Mouse (Mus musculus) C2C12 (cell line): Measurements from ENCODE around the gene Il17rb. TPM values are rescaled to one million over a fixed set of nuclear protein-coding genes. Genes with fewer than 3 reads are reported as not detected.

Experiments used
- H3K27me3 ChIP-seq: one replicate; pipeline ENCODE4 v1.6.1; 2011; ENCODE audit not compliant: control insufficient read depth, insufficient read depth, insufficient read length
- H3K36me3 ChIP-seq: one replicate; pipeline ENCODE4 v1.6.1; 2011; ENCODE audit not compliant: control insufficient read depth, insufficient read depth
- H3K4me3 ChIP-seq: one replicate; pipeline ENCODE4 v1.5.1; 2011; ENCODE audit warnings: mild to moderate bottlenecking, control low read depth; ENCODE audit not compliant: poor library complexity, insufficient read depth, severe bottlenecking
- H3K79me2 ChIP-seq: one replicate; pipeline ENCODE4 v1.6.1; 2011; ENCODE audit not compliant: control insufficient read depth, insufficient read depth
- H3K79me3 ChIP-seq: one replicate; pipeline ENCODE4 v1.6.1; 2011; ENCODE audit warnings: low read depth, control low read depth
- H3ac ChIP-seq: one replicate; pipeline ENCODE3; 2011; ENCODE audit warnings: low read depth; ENCODE audit not compliant: control insufficient read depth, insufficient read length
- CEBPB ChIP-seq: IDR thresholded peaks from one replicate; pipeline ENCODE4 v1.6.1; 2011; ENCODE audit warnings: low read depth, mild to moderate bottlenecking, control low read depth, moderate library complexity
- CTCF ChIP-seq: IDR thresholded peaks from one replicate; pipeline ENCODE4 v1.5.1; 2011; ENCODE audit not compliant: control insufficient read depth, insufficient read depth, insufficient read length
- FOSL1 ChIP-seq: IDR thresholded peaks from one replicate; pipeline ENCODE4 v1.8.0; 2011; ENCODE audit warnings: mild to moderate bottlenecking, low read length; ENCODE audit not compliant: poor library complexity, insufficient read depth, severe bottlenecking
- MAX ChIP-seq: IDR thresholded peaks from one replicate; pipeline ENCODE4 v1.6.1; 2011; ENCODE audit warnings: mild to moderate bottlenecking, control low read depth
- MYOD1 ChIP-seq: IDR thresholded peaks from one replicate; pipeline ENCODE4 v1.6.1; 2011; ENCODE audit warnings: low read depth; ENCODE audit not compliant: control insufficient read depth, insufficient read length
- MYOG ChIP-seq: IDR thresholded peaks from one replicate; pipeline ENCODE4 v1.6.1; 2011; ENCODE audit not compliant: control insufficient read depth, insufficient read length; ENCODE audit errors: extremely low read depth
- USF1 ChIP-seq: IDR thresholded peaks from one replicate; pipeline ENCODE4 v1.6.1; 2011; ENCODE audit warnings: low read depth, mild to moderate bottlenecking, control low read depth, moderate library complexity
- long read RNA-seq, 2 experiments: library from polyadenylated mRNA; unstranded; transcript quantifications; one replicate each; pipeline ENCODE4 v2.0.0; 2019 to 2020
- polyA plus RNA-seq: library from polyadenylated mRNA; unstranded; fragments of >200 nt; fragmentation: generic; extraction: Trizol; gene quantifications from one replicate; pipeline ENCODE4 v1.2.1, GENCODE M21; 2012; ENCODE audit warnings: missing spikeins

Il17rb gene
- 0.05 TPM for polyA plus RNA-seq
- long read RNA-seq, experiment 1 = 0 reads
- long read RNA-seq, experiment 2 = 0 reads

- H3K79me2 ChIP-seq = no peaks in the 10 kb centered on the region
- no peak for TF ChIP-seq CEBPB
- TF ChIP-seq USF1 = no peak
- TF ChIP-seq CTCF = no peak
- TF ChIP-seq MYOG = no peak
- TF ChIP-seq MYOD1 = no peak
- TF ChIP-seq MAX = no peak
- no peak within 1 kb of the TSS for H3ac ChIP-seq
- H3K36me3 ChIP-seq = no peaks in the 10 kb centered on the region
- H3K27me3 ChIP-seq = peaks cover 21% of the 10 kb centered on the region
- no peak within 1 kb of the TSS for H3K4me3 ChIP-seq
- no peaks in the 10 kb centered on the region for H3K79me3 ChIP-seq
These were observed at the start of gene Il17rb, which contains the start of gene Chdh for GRCm38 (mm10) chr14:30008733-30009575. Il17rb (minus strand) TSS chr14:30008896. Chdh (plus strand) TSS chr14:30009023.

GRCm38 (mm10) chr14:30056031-30056766 is 47.5 kb upstream of the Il17rb start:
- no peak overlapping the region for H3K4me3 ChIP-seq
- no peaks in the 10 kb centered on the region for H3K36me3 ChIP-seq
- no peaks in the 10 kb centered on the region for H3K27me3 ChIP-seq
- TF ChIP-seq CEBPB (no peak), MYOG (no peak), FOSL1 (no peak), CTCF (no peak), USF1 (no peak), MAX (no peak), MYOD1 (no peak)
- no peaks in the 10 kb centered on the region for H3K79me3 ChIP-seq
- no peaks in the 10 kb centered on the region for H3K79me2 ChIP-seq
- no peak overlapping the region for H3ac ChIP-seq

GRCm38 (mm10) chr14:30054922-30055321 is 46.2 kb upstream of the Il17rb start:
- H3K4me3 ChIP-seq = no peak overlapping the region
- H3K79me3 ChIP-seq = no peaks in the 10 kb centered on the region
- H3K36me3 ChIP-seq = no peaks in the 10 kb centered on the region
- no peaks in the 10 kb centered on the region for H3K27me3 ChIP-seq
- H3K79me2 ChIP-seq = no peaks in the 10 kb centered on the region
- H3ac ChIP-seq = no peak overlapping the region
- no peak for TF ChIP-seq MYOD1
- TF ChIP-seq USF1 = no peak
- no peak for TF ChIP-seq MYOG
- TF ChIP-seq MAX = no peak
- TF ChIP-seq FOSL1 = no peak
- TF ChIP-seq CTCF = no peak
- TF ChIP-seq CEBPB = no peak

- H3K79me2 ChIP-seq = no peaks in the 10 kb centered on the region
- no peak overlapping the region for H3ac ChIP-seq
- H3K27me3 ChIP-seq = no peaks in the 10 kb centered on the region
- no peaks in the 10 kb centered on the region for H3K36me3 ChIP-seq
- TF ChIP-seq MYOD1 (no peak), USF1 (no peak)
- no peaks in the 10 kb centered on the region for H3K79me3 ChIP-seq
- H3K4me3 ChIP-seq = no peak overlapping the region
These were observed 41.6 kb upstream of the Il17rb start for GRCm38 (mm10) chr14:30050280-30050679.

GRCm38 (mm10) chr14:30048049-30048448 is 39.4 kb upstream of the Il17rb start:
- Histone ChIP-seq H3K36me3 (no peaks in the 10 kb centered on the region), H3K79me2 (no peaks in the 10 kb centered on the region), H3K4me3 (no peak overlapping the region), H3ac (no peak overlapping the region), H3K79me3 (no peaks in the 10 kb centered on the region), H3K27me3 (peaks cover 4% of the 10 kb centered on the region)
- TF ChIP-seq MAX (no peak), FOSL1 (no peak), MYOD1 (no peak), CEBPB (no peak)

- H3K79me2 ChIP-seq = no peaks in the 10 kb centered on the region
- H3K79me3 ChIP-seq = no peaks in the 10 kb centered on the region
- TF ChIP-seq FOSL1 (no peak), USF1 (no peak), CEBPB (no peak), CTCF (no peak), MYOD1 (no peak), MAX (no peak), MYOG (no peak)
- peaks cover 4% of the 10 kb centered on the region for H3K27me3 ChIP-seq
- H3ac ChIP-seq = no peak overlapping the region
- no peaks in the 10 kb centered on the region for H3K36me3 ChIP-seq
- H3K4me3 ChIP-seq = no peak overlapping the region
These were observed 38.3 kb upstream of the Il17rb start for GRCm38 (mm10) chr14:30046976-30047375.
